Mouse (Mus musculus) stomach, postnatal 0 days (tissue): ENCODE measurements around the gene S100a13.

Experiments
- CTCF ChIP-seq: IDR thresholded peaks from 2 replicates; pipeline ENCODE4 v1.5.1; 2016; ENCODE audit warnings: antibody characterized with exemption, low read depth, mild to moderate bottlenecking, moderate library complexity
- EP300 ChIP-seq: optimal IDR thresholded peaks from 2 replicates; pipeline ENCODE3; 2016; ENCODE audit warnings: antibody characterized with exemption

DNA sequence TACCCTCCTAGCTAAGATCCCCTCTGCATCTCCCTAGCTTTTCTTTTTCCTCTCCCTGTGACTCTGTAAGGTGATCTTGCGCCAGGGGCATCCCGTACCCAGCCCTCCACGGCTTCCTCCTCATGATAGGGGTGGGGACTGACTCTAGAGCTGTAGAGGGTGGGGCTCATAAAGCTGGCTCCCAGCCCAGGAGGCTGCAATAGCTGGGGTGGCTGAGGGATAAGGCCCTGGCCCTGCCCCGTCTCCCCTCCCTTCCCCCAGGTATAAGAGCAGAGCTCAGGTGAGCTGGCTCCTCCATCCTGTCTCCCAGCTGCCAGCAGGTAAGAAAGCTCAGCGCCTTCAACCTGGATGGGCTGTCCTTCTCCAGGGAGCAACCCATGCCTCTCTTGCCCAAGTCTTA lies 12.3 kb downstream of the S100a13 start, which contains the start of gene S100a14:
- TF ChIP-seq CTCF: no peak
- TF ChIP-seq EP300: no peak
